Mouse (Mus musculus): Measurements from ENCODE around the gene Cox5b. TPM values are rescaled to one million over a fixed set of nuclear protein-coding genes. Genes with fewer than 3 reads are reported as not detected.
A peak's percentile ranks its signal among the peaks of the same experiment; 100 is the strongest.

Gene Cox5b
- total RNA-seq, 2 experiments from 2014 or later = 688 to 718 TPM

- DNase-seq (ENCODE audit: low spot score in 2 of 2) = no peak
- intact Hi-C loops (cut with DNase I) = no loop called here
Measured at GRCm38 (mm10) chr1:36682620-36683355, 8.5 kb upstream of the Cox5b start, which contains the start of gene Fam178b. Gene Fam178b, minus strand, starts transcription at chr1:36683183.

GRCm38 (mm10) chr1:36683810-36684467, 7.3 kb upstream of the Cox5b start:
- intact Hi-C loops (cut with DNase I) = loop anchor here (2.0 kb wide), 1 partner anchor 137 kb away; the partner anchor contains the start of gene Ankrd39
- DNase-seq (ENCODE audit: low spot score in 2 of 2) = peak; percentile 84 to 86

GRCm38 (mm10) chr1:36690671-36691235, 496 bp upstream of the Cox5b start:
- intact Hi-C loops (cut with DNase I) = no loop called here

GRCm38 (mm10) chr1:36694871-36695270, 3.6 kb downstream of the Cox5b start:
- intact Hi-C loops (cut with DNase I) = no loop called here
- no peak for DNase-seq (ENCODE audit: low spot score in 2 of 2)

More at GRCm38 (mm10) chr1:36690671-36691235, 496 bp upstream of the Cox5b start:
- no peak for DNase-seq (ENCODE audit: low spot score in 2 of 2)

GRCm38 (mm10) chr1:36696411-36696810, 5.2 kb downstream of the Cox5b start:
- DNase-seq (ENCODE audit: low spot score in 2 of 2) = no peak
- intact Hi-C loops (cut with DNase I) = no loop called here

- intact Hi-C loops (cut with DNase I) = no loop called here
Measured at GRCm38 (mm10) chr1:36697030-36697429, 5.8 kb downstream of the Cox5b start.

GRCm38 (mm10) chr1:36707166-36707565, 15.9 kb downstream of the Cox5b start:
- peak in 1 of 2 experiments; percentile 67 for DNase-seq (ENCODE audit: low spot score in 2 of 2)
- intact Hi-C loops (cut with DNase I) = no loop called here

More at GRCm38 (mm10) chr1:36697030-36697429, 5.8 kb downstream of the Cox5b start:
- DNase-seq (ENCODE audit: low spot score in 2 of 2) = no peak

- intact Hi-C loops (cut with DNase I) = loop anchor here (2.0 kb wide), 1 partner anchor 37 kb away; no protein-coding TSS in a partner anchor
- DNase-seq (ENCODE audit: low spot score in 2 of 2) = no peak
Measured at GRCm38 (mm10) chr1:36707797-36708196, 16.5 kb downstream of the Cox5b start.

GRCm38 (mm10) chr1:36708626-36709025, 17.4 kb downstream of the Cox5b start:
- intact Hi-C loops (cut with DNase I) = loop anchor here (2.0 kb wide), 1 partner anchor 36 kb away; no protein-coding TSS in a partner anchor
- DNase-seq (ENCODE audit: low spot score in 2 of 2) = no peak

GRCm38 (mm10) chr1:36709055-36709853, 18.0 kb downstream of the Cox5b start:
- intact Hi-C loops (cut with DNase I) = loop anchor here (2.0 kb wide), 1 partner anchor 36 kb away; no protein-coding TSS in a partner anchor
- DNase-seq (ENCODE audit: low spot score in 2 of 2) = peak in 1 of 2 experiments; percentile 68

GRCm38 (mm10) chr1:36709854-36710280, 18.6 kb downstream of the Cox5b start, which contains the start of gene 4933424G06Rik:
Gene 4933424G06Rik, plus strand, starts transcription at chr1:36710149.
- intact Hi-C loops (cut with DNase I) = loop anchor here (2.0 kb wide), 1 partner anchor 35 kb away; no protein-coding TSS in a partner anchor

GRCm38 (mm10) chr1:36711104-36711503, 19.9 kb downstream of the Cox5b start:
- no peak for DNase-seq (ENCODE audit: low spot score in 2 of 2)

More at GRCm38 (mm10) chr1:36709854-36710280, 18.6 kb downstream of the Cox5b start, which contains the start of gene 4933424G06Rik:
- DNase-seq (ENCODE audit: low spot score in 2 of 2) = peak; percentile 99

GRCm38 (mm10) chr1:36714311-36714710, 23.1 kb downstream of the Cox5b start, which contains the start of gene Actr1b:
Gene Actr1b, minus strand, starts transcription at chr1:36714422.
- intact Hi-C loops (cut with DNase I) = no loop called here
- DNase-seq (ENCODE audit: low spot score in 2 of 2) = no peak

More at GRCm38 (mm10) chr1:36711104-36711503, 19.9 kb downstream of the Cox5b start:
- intact Hi-C loops (cut with DNase I) = no loop called here

GRCm38 (mm10) chr1:36718786-36719185, 27.5 kb downstream of the Cox5b start:
- DNase-seq (ENCODE audit: low spot score in 2 of 2) = no peak
- intact Hi-C loops (cut with DNase I) = no loop called here

- DNase-seq (ENCODE audit: low spot score in 2 of 2) = no peak
- intact Hi-C loops (cut with DNase I) = no loop called here
Measured at GRCm38 (mm10) chr1:36723146-36724056, 32.2 kb downstream of the Cox5b start.

GRCm38 (mm10) chr1:36724057-36724431, 32.8 kb downstream of the Cox5b start:
- intact Hi-C loops (cut with DNase I) = no loop called here

GRCm38 (mm10) chr1:36737300-36737699, 46.1 kb downstream of the Cox5b start:
- intact Hi-C loops (cut with DNase I) = loop anchor here (2.0 kb wide), 1 partner anchor 514 kb away; no protein-coding TSS in a partner anchor
- DNase-seq (ENCODE audit: low spot score in 2 of 2) = peak; percentile 91

More at GRCm38 (mm10) chr1:36724057-36724431, 32.8 kb downstream of the Cox5b start:
- no peak for DNase-seq (ENCODE audit: low spot score in 2 of 2)

- intact Hi-C loops (cut with DNase I) = no loop called here
- DNase-seq (ENCODE audit: low spot score in 2 of 2) = no peak
Measured at GRCm38 (mm10) chr1:36739231-36739630, 48.0 kb downstream of the Cox5b start.

All from left cerebral cortex, postnatal 14 days (tissue).